Mouse (Mus musculus) heart, postnatal 25 days (tissue): ENCODE results near the gene Il33. TPM values are rescaled to one million over a fixed set of nuclear protein-coding genes. Genes with fewer than 3 reads are reported as not detected.

Experiments used
- DNase-seq: peaks from one replicate; pipeline ENCODE4 v3.0.0; 2022; ENCODE audit warnings: low spot score
- intact Hi-C: fragments of 180-260 bp; cut with DNase I; formaldehyde crosslinking; loops from one replicate; pipeline ENCODE4 v1.15.1; 2025
- total RNA-seq, 2 experiments: library from RNA; stranded (reverse); gene quantifications; 2 replicates each; pipeline ENCODE4 v1.2.3; 2021

Gene Il33
- total RNA-seq, 2 experiments from 2014 or later: 3.9 to 6.1 TPM

DNA sequence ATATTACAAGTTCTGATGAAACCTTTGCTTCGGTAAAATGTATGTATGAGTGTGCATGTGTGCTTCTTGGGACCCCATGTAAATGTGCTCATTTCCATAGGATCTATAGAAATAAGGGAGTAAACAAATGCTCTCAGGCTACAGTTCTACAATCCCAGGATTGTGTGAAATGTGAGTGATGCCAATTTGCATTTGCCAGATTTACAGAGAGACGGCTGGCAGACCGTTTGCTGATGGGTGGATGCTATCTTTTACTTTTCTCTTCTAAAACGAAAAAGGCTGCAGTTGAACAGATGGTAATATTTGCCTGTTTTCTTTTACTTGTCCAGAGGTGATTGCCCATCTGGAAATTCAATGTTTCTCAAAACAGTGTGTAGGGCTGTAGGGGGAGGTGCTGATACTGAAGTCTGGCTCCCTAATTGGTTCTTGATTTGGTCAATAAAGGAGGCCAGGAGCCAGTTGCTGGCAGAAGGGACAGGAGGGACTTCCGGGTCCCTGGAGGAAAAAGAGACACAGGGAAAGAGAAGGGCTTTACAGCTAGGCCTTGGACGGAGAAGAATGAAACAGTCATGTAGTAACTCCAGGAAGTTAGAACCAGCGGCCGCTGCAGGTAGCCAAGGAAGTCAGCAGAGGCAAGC lies 54.7 kb downstream of the Il33 start:
- intact Hi-C loops: loop anchor here (1.0 to 10.0 kb wide), 4 partner anchors 148 to 297 kb away; no protein-coding TSS in a partner anchor
- no peak for DNase-seq

DNA sequence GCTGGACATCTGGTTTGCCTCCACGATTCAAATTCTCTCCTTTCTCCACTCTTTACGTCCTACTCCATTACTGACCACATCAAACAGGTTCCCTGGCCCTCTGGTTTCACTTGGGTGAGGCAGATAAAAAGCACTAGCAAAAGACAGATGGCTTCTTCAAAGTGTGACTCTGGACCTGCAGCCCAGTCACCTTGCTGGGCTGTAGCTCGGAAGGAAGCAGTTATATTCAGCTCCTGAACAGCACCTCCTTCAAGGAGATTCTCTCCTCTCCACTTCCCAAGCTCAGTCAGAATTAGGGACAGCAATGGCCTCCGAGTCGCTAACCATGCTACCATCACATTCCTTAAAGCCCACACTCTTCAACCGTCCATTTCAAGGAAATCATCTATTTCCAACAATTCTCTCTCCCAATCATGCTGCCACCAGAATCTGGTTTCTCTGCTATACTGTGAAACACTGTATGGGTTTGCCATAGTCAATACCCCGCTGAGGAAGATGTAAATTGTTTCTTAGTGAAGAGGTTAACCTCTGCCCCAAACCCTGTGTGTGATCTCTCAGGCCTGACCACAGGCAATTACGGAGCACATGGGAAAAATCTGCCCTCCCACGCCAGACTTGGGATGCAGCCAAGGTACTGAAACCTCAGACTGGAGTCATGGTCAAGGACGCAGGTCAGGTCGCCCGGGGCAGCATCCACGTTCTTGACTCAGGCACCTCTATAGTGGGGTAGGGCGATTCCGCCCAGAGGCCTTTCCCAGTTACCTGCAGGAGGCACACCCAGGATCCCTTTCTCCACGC lies 59.5 kb downstream of the Il33 start:
- intact Hi-C loops: no loop called here
- no peak for DNase-seq

DNA sequence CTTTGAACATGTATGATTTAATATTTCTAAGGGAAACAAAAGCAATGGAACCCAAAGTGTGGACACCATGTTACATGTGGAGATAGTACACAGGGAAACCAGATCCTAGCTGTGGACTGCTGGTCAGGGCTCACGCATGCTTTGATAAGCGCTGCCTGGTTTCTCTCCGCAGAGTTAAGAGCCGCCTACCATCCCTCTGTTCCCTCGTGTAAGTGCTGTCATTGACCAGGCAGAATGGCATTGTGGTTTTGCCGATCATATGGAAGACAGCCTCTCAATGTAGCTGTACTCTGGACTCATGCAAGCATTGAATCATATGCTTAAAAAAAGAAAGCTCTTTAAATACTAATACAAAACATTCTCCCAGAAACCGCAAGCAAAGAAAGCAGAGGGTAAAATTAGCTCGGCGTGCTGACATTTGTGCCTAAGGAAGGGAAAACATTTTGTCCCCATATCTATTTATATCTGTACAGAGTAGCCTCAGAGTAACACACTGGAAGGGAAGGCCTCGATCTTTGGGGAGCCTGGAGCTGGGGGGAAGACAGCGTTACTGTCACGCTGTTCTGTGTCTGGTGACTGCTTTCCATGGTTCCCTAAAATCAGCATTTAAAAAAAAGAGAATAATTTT lies 61.7 kb downstream of the Il33 start:
- intact Hi-C loops: no loop called here
- DNase-seq: no peak

DNA sequence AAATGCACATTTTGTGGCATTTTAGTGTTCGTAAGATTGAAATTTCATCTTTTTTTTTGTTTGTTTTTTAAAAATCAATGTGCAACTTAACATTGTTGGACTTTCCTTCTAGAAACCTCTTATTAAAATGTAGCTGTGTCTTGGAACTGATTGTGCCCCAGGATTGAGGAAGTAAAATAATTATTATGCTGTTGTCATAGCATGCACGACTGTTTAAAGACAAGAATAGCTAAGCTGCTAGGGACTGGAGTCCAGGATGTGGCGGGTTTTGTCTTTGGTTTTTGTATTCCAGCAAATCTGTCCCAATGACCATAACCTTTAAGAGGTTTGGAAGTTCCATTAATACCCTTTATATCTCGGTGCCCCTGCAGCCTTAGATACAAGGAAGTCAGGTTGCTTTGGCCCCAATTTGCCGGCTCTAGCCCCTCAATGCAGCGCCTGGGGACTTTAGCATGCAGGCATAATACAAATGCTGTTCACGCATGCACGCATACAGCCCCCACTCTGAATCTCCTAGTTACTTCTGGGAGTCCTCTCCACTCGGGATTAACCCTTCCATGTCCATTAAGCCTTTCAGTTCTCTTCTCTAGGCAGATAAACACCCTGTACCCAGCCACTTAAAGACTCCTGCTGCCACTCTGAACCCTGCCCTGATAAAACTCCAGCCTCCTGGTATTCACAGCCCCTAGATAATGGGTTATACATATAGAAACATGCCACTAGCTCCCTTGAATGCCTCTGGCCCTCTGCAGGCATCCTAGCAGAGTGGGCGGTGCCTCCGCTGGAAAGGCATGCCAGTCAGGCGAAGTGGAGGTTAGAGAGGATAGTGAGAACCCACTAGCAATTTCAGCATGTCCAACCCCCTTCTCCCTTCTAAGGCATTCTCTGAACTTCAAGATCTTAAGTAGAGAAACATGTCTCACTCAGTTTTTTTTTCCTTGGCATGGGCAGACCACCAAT lies 75.8 kb downstream of the Il33 start:
- intact Hi-C loops: no loop called here
- no peak for DNase-seq

DNA sequence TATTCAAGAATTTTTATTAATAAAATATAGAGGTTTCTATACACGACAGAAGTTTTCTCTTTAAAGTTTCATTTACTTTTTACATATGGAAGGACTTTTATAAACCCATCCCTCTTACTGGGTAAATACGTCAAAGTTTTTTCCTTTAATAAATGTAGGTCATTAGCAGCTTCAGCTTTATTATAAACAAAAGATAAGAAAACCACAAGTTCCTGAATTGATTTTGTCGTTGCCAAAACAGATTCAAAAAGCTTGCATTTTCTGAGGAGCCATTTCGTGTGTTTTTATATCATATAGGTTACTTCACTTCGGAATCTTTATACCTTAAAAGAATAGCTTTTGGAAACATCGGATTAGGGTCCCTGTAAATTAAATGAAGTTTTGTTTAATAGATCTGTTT lies 76.6 kb downstream of the Il33 start:
- intact Hi-C loops: no loop called here
- DNase-seq: no peak

DNA sequence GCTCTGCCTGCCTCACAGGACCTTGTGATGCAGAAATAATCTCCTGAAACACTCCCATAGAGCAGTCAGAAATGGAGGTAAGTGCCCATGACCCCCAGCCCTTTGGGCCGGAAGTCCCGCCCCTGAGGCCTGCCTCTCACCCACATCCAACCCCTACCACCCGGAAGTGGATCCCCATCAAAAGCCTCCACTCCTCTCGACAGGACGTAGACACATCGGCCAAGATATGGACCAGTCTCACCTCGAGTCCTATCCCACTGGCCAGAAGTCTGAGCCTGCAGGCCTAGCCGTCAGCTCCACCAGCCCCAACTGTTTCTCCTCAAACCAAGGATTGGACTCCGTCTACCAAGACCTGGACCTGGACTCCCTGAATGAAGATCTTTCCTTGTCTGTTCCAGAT lies 78.7 kb downstream of the Il33 start, which contains the start of gene Trpd52l3:
Gene Trpd52l3, plus strand, starts transcription at position 170 of the 400 bp plus-strand sequence.
- no peak for DNase-seq
- intact Hi-C loops: no loop called here

DNA sequence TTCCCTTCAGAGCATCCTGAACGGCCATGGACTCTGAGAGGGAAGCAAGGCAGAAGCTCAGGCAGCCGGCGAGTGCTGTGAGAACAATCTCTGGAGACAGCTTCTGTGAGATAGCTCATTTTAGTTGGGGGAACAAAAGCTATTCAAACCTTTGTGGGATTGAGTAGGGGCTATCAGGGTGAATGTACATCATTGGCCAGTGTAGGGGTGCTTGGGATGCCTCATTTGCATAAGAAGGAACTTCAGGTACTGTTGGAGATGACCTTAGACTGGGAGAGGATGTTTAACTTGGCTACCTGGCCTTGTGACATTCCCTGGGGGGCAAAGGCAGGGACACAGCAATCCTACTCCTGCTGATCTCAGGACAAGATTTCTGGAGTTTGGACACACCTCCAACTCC lies 81.5 kb downstream of the Il33 start:
- DNase-seq: no peak
- intact Hi-C loops: no loop called here

Other genes with a start within 250 kb of the Il33 start
- 1 to 10 TPM in 1 of 2 experiments, under 1 TPM in 1; 0.57 to 1.0 TPM for gene Mlana, start 227.3 kb upstream of the Il33 start, total RNA-seq
- 10 to 100 TPM; 10.1 to 14.7 TPM for gene 9930021J03Rik, start 119.1 kb upstream of the Il33 start, total RNA-seq
- gene Ranbp6, start 112.1 kb upstream of the Il33 start, total RNA-seq: 10 to 100 TPM; 11.8 to 15.0 TPM
- not detected for gene Trpd52l3, start 78.7 kb downstream of the Il33 start, total RNA-seq
- 10 to 100 TPM; 21.2 to 25.5 TPM for gene Uhrf2, start 105.4 kb downstream of the Il33 start, total RNA-seq